Comparison of ENCODE assay signal across 1 mouse cellular context in genomic region chr17:56474831-56475581, GRCm38 (mm10).
TF ChIP-seq lines count a peak whose summit lies in the region.

No protein-coding gene starts in this region.

TF ChIP-seq in MEL, 35 proteins besides CTCF, POLR2A, EP300 and RAD21 (continued from another document):
- TF ChIP-seq MEF2A (IDR thresholded peaks at IDR 0.05; ENCODE audit: extremely low read depth, insufficient replicate concordance, low read depth, low read length, poor library complexity, severe bottlenecking) (no peak), ZMIZ1 (IDR thresholded peaks at IDR 0.05; ENCODE audit: low read depth, low read length) (no peak), USF2 (IDR thresholded peaks at IDR 0.05; ENCODE audit: borderline replicate concordance in 1 of 2, insufficient read depth in 1 of 2, low read depth in 1 of 2, low read length in 2 of 2) (no peak), MYC (IDR thresholded peaks at IDR 0.05; ENCODE audit: low read depth, low read length) (no peak), NRF1 (IDR thresholded peaks at IDR 0.05; ENCODE audit: insufficient read depth, low read depth, low read length, poor library complexity, severe bottlenecking) (no peak)
TF ChIP-seq in MEL: peak in this region for 6.
